Mouse (Mus musculus) ES-E14 (cell line): ENCODE measurements around the gene Rgs7. TPM values are rescaled to one million over a fixed set of nuclear protein-coding genes. Genes with fewer than 3 reads are reported as not detected.

Experiments
- DNase-seq: peaks from one replicate; pipeline ENCODE4 v3.0.0-alpha.2; 2013; ENCODE audit warnings: low read depth, low spot score
- H3K27ac ChIP-seq: 2 replicates; pipeline ENCODE4 v1.5.1; 2012; ENCODE audit warnings: low read depth, mild to moderate bottlenecking, low read length, moderate library complexity, mixed read lengths; ENCODE audit not compliant: poor library complexity, insufficient read depth, severe bottlenecking
- H3K36me3 ChIP-seq: 2 replicates; pipeline ENCODE4 v1.6.1; 2012; ENCODE audit warnings: mild to moderate bottlenecking, low read length, moderate library complexity, mixed read lengths; ENCODE audit not compliant: control insufficient read depth, poor library complexity, insufficient read depth, severe bottlenecking
- H3K4me1 ChIP-seq, 2 experiments: fragments of 150-350 bp in 1 of 2; sonication (generic) in 1 of 2; 2 replicates each; pipeline ENCODE4 v1.6.1; 2012; ENCODE audit warnings: low read length in 2 of 2, mild to moderate bottlenecking in 1 of 2, mixed read lengths in 1 of 2; ENCODE audit not compliant: control insufficient read depth in 2 of 2, insufficient read depth in 2 of 2, poor library complexity in 1 of 2
- H3K4me3 ChIP-seq, 2 experiments: fragments of 150-350 bp in 1 of 2; sonication (generic) in 1 of 2; 2 replicates each; pipeline ENCODE4 v1.5.1; 2012; ENCODE audit warnings: low read length in 2 of 2, low read depth in 1 of 2, mild to moderate bottlenecking in 1 of 2, mixed read lengths in 1 of 2; ENCODE audit not compliant: insufficient read depth in 1 of 2, poor library complexity in 1 of 2, severe bottlenecking in 1 of 2
- H3K9ac ChIP-seq: 2 replicates; pipeline ENCODE4 v1.6.1; 2012; ENCODE audit warnings: low read depth, mild to moderate bottlenecking, low read length, mixed read lengths; ENCODE audit not compliant: poor library complexity, insufficient read depth, severe bottlenecking
- H3K9me3 ChIP-seq: fragments of 150-350 bp; sonication (generic); 2 replicates; pipeline ENCODE4 v1.6.1; 2012; ENCODE audit warnings: low read depth, mild to moderate bottlenecking, low read length; ENCODE audit not compliant: control insufficient read depth, insufficient read depth
- CHD2 ChIP-seq: IDR thresholded peaks from 2 replicates; pipeline ENCODE4 v1.6.1; 2014; ENCODE audit warnings: mild to moderate bottlenecking, low read depth, low read length, inconsistent platforms
- HCFC1 ChIP-seq: IDR thresholded peaks from 2 replicates; pipeline ENCODE4 v1.6.1; 2012; ENCODE audit warnings: low read length, inconsistent platforms, borderline replicate concordance; ENCODE audit not compliant: insufficient read depth
- MAFK ChIP-seq: IDR thresholded peaks from 2 replicates; pipeline ENCODE4 v1.6.1; 2014; ENCODE audit warnings: mild to moderate bottlenecking, low read depth, low read length, inconsistent platforms; ENCODE audit not compliant: insufficient read depth
- ZC3H11A ChIP-seq: IDR thresholded peaks from 2 replicates; pipeline ENCODE4 v1.6.1; 2012; ENCODE audit warnings: low read depth, mild to moderate bottlenecking, inconsistent platforms, low read length, borderline replicate concordance
- ZNF384 ChIP-seq: IDR thresholded peaks from 2 replicates; pipeline ENCODE4 v1.6.1; 2012; ENCODE audit warnings: low read depth, low read length, inconsistent platforms
- in situ Hi-C, 2 experiments: fragments of 600-800 bp; cut with MboI; formaldehyde crosslinking; loops; one replicate each; pipeline ENCODE4 v1.15.1; 2025; ENCODE audit warnings: low sequenced_read_pairs in 2 of 2, inconsistent platforms in 1 of 2; ENCODE audit not compliant: unreplicated experiment in 2 of 2
- total RNA-seq: library from RNA; depleted of rRNA; stranded (reverse); fragments of 300-350 nt; gene quantifications from 2 replicates; pipeline ENCODE4 v1.2.3, GENCODE M21; 2012

Gene Rgs7
- total RNA-seq, 1 experiment = 0.18 TPM

DNA sequence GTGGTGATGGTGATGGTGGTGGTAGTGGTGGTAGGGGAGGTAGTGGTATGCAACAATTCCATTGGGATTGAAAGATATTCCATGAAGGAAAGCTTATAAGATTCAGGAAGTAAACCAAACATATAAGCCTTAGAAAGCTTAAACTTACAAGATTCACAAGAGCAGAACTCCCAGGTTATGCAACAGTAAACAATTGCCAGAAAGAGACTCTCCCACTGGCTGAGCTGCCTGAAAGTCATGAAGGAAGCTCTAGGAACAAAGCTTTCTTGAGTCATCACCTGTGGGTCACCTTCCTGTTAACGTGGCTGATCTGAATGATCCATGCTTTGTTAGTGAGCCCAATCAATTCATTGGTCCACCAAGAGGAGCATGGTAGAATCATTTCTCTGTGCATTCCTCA, 288.8 kb downstream of the Rgs7 start:
- H3K9me3 ChIP-seq = no peaks in the 10 kb centered on the region
- no peaks in the 10 kb centered on the region for H3K36me3 ChIP-seq
- H3K4me1 ChIP-seq = no peaks in the 10 kb centered on the region
- DNase-seq = no peak
- in situ Hi-C loops = no loop called here
- H3K9ac ChIP-seq = no peak overlapping the region
- no peak overlapping the region for H3K4me3 ChIP-seq
- TF ChIP-seq ZC3H11A (no peak), CHD2 (no peak), MAFK (no peak), HCFC1 (no peak)
- H3K27ac ChIP-seq = no peak overlapping the region

DNA sequence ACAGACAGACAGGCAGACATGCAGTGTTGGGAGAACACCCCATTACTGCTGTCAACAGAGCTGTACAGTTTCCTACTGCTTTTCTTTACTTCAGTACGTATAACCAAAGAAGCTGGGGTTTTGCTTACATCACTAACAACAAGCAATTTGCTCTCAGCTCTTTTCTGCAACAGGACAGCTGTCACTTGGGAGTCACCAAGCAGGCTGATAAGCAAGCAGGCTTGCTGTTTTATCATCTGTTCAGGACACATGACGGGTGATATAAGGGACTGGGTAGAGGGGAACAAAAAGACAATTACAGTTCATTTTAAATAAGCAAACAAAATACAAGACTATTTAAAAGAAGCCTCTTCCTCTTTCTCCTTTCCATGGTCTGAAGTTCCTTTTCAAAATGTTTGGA, 289.4 kb downstream of the Rgs7 start:
- H3K9ac ChIP-seq = no peak overlapping the region
- H3K36me3 ChIP-seq = no peaks in the 10 kb centered on the region
- H3K4me3 ChIP-seq = no peak overlapping the region
- TF ChIP-seq ZC3H11A (no peak), ZNF384 (no peak), CHD2 (no peak), MAFK (no peak), HCFC1 (no peak)
- no peak overlapping the region for H3K27ac ChIP-seq
- H3K9me3 ChIP-seq = no peaks in the 10 kb centered on the region
- in situ Hi-C loops = no loop called here
- no peak for DNase-seq
- H3K4me1 ChIP-seq = no peaks in the 10 kb centered on the region

DNA sequence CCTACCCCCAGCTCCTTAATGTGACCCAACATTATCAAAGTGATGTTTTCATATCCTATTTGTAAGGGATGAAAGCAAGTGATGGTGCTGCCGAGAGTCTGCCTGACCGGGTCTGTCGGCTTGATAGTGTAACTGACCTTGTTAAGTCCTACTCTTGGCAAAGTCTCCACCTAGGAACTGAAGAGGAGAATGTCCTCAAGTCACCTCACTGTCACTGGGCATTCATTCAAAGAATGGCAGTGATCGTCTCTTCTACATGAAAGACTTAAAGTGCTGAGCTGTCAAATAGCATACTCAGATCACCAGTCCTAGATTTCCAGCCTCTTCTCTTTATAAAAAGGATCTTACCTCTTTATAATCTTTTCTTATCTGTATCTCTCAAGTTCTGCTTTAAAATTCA, 293.4 kb downstream of the Rgs7 start:
- H3K27ac ChIP-seq = no peak overlapping the region
- no peak overlapping the region for H3K9ac ChIP-seq
- no peaks in the 10 kb centered on the region for H3K4me1 ChIP-seq
- H3K9me3 ChIP-seq = no peaks in the 10 kb centered on the region
- DNase-seq = no peak
- TF ChIP-seq HCFC1 = no peak
- TF ChIP-seq ZC3H11A = no peak
- no peak for TF ChIP-seq MAFK
- no peak for TF ChIP-seq ZNF384
- TF ChIP-seq CHD2 = no peak
- in situ Hi-C loops = no loop called here
- H3K36me3 ChIP-seq = no peaks in the 10 kb centered on the region
- no peak overlapping the region for H3K4me3 ChIP-seq

DNA sequence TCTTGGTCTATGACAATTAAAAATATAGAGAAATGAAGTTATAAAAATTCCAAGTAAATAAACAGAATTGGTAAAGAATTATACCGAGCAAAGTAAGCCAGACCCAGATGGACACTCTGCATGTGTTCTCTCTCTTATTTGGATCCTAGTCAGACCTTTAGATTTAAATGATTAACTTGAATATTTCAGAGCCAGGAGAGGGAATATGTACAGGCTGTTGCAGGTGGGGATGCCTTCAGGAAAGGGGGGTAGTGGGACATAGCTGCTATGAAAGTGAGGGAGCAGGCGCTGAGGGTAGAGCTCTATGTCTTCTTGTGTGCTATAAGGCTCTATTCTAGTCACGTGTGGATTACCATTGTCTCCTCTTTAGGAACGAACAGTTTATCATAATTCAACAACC, 296.5 kb downstream of the Rgs7 start:
- in situ Hi-C loops = no loop called here

DNA sequence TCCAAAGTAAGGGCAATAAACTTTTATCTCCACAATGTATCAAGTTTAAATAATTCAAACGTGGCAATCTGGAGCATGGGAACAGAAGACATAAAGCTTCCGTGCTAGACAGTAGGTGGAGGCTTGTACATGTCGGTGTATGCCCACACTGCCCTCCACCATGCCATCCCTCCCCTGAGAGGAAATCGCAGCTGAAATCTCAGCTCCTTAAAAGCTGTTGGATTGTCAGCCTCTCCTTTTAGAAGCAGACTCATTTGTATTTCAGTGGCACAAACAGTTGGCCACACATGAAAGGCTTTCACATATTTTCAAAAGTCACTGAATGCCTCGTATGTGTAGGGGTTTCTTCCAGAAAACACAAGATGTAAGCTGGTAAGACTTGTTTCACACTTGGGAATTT, 304.1 kb downstream of the Rgs7 start:
- Histone ChIP-seq H3K4me3 (no peak overlapping the region), H3K27ac (no peak overlapping the region), H3K9me3 (no peaks in the 10 kb centered on the region), H3K9ac (no peak overlapping the region), H3K4me1 (no peaks in the 10 kb centered on the region), H3K36me3 (no peaks in the 10 kb centered on the region)
- in situ Hi-C loops = no loop called here
- no peak for DNase-seq
- TF ChIP-seq HCFC1 (no peak), ZNF384 (no peak), ZC3H11A (no peak), CHD2 (no peak), MAFK (no peak)

More for the DNA sequence above, 296.5 kb downstream of the Rgs7 start:
- H3K4me3 ChIP-seq = no peak overlapping the region
- no peak for TF ChIP-seq ZNF384
- no peak for TF ChIP-seq ZC3H11A
- TF ChIP-seq HCFC1 = no peak
- TF ChIP-seq MAFK = no peak
- TF ChIP-seq CHD2 = no peak
- H3K9ac ChIP-seq = no peak overlapping the region
- no peak overlapping the region for H3K27ac ChIP-seq
- no peaks in the 10 kb centered on the region for H3K36me3 ChIP-seq
- H3K4me1 ChIP-seq = no peaks in the 10 kb centered on the region
- no peak for DNase-seq
- H3K9me3 ChIP-seq = no peaks in the 10 kb centered on the region
